Mouse (Mus musculus) mature B cell (primary cell): ENCODE data around the gene Fnbp1.

Experiments used
- in situ Hi-C: fragments of 300-500 bp; cut with MboI; formaldehyde crosslinking; loops from 2 replicates; pipeline ENCODE4 v1.14.3; 2019

Fnbp1 gene

DNA sequence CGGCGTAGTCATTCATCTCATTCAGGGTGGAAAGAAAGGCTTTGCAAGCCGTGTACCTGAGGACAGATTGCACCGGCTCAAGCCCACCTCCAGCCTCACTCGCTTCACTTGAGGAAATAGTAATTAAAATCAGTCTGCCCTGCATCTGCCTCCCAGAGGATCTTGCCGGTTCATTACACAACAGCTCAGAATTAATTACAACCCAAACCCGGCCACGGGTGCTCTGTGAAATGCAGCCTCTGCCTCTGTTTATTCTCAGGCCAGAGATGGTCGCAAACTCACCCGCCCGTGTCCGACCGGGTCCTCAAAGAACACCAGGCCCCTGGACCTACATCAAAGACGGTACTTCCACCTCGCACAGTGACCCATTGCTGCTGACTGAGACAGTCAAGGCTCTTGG, 45.7 kb downstream of the Fnbp1 start:
- in situ Hi-C loops = no loop called here

DNA sequence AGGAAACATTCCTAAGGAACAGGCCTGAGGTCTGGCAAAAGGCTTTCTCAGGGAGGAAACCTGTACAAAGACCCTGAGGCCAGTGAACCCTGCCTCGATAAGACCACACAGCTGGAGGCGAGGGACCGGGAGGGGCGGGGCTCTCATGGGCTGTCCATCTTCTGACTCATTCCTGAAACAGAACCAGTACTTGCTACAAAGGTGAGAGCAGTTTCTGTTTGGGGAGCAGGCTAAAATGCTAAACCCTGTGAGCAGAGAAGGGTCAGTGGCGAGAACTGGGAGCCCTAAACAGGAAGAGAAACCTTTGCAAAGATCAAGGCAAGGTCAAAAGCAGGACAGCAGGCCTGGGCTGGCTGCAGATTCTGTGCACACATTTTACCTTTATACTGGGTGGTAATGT, 47.2 kb downstream of the Fnbp1 start:
- in situ Hi-C loops = no loop called here

DNA sequence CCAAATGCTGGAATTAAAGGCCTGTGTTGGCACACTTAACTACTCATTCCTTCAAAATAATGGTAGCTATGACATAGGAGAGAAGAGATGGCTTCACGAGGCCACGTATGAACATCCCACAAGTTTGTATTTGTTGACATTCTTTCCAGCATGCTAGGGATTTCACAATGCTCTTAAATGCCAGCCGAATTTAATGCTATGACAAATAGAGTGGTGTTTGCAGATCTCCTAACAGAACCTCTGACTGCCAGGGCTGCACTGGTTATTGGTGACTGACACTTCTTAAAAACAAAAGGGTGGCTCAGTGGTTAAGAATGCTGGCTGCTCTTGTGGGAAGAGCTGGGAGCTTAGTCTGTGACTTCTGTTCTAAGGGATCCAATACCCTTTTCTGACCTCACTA, 48.9 kb downstream of the Fnbp1 start:
- in situ Hi-C loops = no loop called here

DNA sequence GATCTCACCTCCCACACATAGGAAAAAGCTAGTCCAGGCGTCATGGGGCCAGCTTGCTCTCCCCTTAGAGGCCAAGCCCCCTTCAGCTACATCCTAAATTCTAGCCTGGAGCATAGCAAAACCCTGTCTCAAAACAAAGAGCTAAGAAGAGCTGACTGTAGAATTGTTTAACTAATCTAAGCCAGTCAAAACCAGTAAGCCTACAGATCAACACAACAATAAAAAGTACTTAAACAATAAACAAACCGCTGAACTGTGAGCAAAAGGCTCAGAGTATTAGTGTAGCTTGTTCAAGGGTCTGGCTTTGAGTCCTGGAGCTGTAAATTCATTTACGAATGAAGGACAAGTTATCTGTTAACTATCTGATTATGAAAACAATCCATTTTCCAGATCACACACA, 50.6 kb downstream of the Fnbp1 start:
- in situ Hi-C loops = no loop called here

DNA sequence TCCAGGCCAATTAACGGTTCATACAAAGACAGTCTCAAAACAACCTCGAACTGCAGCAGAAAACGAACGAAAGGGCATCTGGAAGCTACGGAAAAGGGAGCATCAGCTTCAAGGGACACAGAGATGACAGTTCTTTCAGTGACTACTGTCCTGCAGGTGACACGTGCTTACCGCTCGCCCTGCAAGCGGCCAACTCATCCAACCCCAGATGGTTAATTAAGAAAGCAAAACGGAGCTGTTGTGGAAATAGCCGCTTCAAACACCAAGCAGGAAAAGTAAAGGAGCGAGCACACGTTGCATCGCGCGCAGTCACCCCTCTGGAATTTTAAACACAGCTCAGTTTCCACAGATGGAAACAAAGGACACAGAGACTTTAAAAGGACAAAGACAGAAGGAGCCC, 52.2 kb downstream of the Fnbp1 start:
- in situ Hi-C loops = no loop called here

DNA sequence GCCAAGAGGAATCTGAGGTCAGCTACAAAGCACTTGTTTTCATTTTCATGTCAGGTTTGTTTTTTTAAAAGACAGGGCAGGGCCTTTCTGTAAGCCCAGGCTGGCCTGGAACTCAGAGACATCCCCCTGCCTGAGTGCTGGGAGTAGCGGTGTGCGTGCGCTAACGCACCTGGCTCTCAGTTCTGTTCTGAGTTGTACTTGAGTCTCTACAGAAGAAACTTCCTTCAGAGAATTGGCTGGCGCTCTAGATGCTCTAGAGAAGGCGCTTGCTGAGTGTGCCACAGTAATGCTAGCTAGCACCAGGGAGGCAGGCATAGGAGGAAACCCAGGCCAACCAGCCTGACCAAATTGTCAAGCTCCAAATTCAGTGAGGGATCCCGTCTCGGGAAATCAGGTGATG, 52.9 kb downstream of the Fnbp1 start:
- in situ Hi-C loops = no loop called here

DNA sequence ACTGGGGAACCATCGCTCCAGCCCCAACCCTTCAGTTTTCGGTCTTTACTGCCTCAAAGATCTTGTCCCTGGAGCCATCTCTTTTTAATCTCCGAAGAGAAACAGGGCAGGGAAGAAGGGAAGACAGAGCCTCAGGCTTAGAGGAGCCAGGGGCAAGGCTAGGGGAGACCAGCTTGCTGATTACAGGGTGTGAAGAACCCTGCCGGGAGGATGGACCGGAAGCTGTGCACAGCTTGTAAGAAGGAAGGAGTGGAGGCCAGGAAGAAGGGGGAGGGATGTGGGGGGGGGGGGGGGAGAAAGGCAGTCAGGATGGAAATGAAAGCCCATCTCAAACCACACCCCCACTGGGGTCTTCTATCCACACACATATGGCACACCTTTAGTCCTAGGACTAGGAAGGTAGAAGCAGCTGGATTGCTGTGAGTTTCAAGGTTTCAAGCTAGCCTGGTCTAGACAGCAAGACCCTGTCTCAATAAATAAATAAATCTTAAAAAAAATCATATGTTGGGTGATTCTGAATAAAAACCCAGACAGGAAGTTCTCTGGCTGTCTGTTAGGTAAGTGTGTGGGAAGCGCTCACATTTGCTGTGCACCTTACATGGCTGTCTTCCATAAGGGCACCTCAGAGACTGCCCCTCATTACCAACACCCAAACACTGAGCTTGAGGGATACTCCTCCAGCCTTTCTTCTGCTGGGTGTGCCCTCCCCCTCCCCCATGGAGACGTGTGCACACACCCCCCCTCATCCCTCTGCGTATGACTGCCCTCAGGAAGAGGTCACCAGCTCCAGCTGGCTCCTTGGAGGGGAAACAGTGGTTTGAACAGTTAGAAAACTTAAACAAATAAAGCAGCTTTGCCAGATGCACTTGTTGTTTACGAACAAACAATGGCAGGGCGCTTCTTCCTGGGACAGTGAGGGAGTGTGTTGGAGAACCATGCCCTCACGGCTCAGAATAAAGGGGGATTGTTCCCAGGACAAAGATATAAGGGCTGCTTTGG, 53.8 kb downstream of the Fnbp1 start:
- in situ Hi-C loops = no loop called here

DNA sequence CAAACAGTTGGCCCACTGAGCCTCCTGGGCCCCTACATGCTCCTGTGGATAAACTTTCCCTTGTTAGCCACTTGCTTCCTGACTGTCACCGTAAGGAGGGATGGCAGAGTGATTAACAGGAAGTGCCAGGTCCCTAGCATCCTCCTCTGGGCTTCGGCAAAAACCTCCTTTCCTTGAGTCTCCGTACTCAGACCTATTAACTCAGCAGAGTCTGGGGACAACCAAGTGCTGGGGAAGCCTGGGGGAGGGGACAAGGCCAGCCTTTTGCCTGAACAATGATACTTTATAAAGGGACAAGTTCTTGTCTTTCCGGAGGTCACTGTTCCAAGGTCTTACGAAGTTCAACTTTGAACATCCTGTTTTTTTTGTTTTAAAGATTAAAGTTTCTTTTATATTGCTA, 54.7 kb downstream of the Fnbp1 start:
- in situ Hi-C loops = no loop called here

DNA sequence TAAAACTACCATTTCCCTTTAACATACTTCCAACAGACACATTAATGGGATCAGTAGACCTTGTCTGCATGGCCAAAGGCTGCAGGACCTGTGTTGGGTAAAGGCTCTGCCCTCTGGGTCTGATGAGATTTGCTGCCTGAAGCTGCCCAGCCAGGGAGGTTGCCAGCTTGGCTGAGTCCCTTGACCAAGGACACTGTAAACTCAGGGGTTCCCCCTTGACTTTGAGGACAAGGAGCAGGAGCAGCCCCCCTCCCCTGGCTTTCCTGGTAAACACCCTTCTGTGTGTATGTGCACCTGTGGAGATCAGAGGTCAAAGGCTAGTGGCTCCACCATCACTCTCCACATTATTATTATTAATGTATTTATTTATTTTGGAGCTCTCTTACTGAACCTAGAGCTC, 55.3 kb downstream of the Fnbp1 start:
- in situ Hi-C loops = no loop called here

DNA sequence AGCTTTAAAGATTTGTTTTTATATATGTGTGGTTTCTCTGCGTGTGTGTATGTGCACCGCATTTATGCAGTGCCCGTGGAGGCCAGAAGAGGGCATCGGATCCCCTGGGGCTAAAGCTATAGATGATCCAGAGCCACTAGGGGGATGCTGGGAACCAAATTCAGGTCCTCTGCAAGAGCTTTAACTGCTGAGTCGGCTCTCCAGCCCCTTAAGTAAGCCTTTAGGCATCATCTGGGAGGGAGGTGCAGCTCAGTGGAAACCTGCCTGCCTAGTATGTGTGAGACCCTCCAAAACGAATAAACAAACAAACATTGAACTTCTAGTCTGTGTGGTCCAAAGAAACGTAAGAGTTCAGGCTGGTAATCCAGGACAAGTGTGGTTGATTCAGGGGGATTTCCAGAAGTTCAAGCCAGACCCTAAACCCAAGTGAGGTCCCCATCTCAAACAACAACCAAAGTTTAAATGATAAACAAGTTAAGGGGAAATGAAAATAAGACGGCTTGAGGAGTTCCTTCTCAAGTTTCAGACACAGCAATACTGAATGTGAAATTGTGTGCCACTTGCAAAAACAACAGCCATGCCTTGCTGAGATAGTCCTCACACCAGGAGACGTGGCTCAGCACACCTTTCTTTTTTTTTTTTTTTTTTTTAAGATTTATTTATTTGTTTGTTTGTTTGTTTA, 57.5 kb downstream of the Fnbp1 start:
- in situ Hi-C loops = no loop called here

DNA sequence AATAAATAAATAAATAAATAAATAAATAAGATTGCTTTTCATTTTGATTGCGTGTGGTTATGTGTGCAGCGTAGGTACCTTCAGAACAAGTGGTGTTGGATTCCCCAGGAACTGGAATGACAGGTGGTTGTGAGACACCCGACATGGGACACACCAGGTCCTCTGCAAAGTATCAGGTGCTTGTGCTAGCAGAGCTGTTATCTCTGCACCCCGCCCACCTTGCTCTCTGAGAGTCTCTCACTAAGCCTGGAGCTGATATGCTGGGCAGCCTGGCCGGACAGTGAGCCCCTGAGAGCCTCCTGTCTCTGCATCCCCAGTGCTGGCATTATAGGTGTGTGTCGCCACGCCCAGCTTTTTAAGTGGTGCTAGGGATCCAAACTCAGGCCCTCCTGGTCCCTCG, 58.4 kb downstream of the Fnbp1 start:
- in situ Hi-C loops = no loop called here

DNA sequence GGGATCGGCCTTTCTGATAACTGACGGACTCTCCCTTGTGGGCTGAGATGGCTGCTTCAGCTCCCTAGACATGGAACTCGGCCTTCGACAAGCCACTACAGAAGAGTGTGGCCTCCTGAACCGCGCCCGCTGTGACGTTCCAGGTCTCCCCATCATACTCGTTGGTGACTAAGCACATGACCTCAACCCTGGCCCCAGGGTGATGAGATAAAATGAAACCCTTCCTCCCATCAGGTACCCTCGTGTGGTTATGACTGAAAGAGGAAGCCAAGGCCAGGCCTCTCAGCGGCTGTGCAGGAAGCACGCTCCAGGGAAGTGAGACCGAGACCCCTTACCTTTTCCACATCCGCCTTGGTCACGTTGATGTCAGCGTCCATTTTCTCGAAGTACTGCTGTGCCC, 59.2 kb downstream of the Fnbp1 start:
- in situ Hi-C loops = no loop called here

DNA sequence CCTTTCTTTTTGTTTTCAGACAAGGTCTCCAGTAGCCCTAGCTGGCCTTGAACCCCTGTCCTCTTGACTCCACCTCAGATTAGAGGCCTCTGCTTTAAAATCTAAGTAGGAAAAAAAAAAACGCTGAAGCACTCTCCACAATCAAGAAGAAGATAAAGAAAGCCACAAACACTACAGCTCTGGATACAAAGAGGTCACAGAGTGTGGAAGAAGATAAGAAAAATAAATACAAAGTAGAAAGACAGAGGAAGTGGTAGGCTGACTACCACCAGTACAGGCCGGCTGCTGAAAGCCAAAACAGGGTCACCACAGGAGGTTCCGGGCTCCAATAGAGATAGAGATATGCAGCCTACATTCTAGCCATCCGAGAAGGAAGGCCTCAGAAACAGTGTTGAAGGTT, 60.5 kb downstream of the Fnbp1 start:
- in situ Hi-C loops = no loop called here

DNA sequence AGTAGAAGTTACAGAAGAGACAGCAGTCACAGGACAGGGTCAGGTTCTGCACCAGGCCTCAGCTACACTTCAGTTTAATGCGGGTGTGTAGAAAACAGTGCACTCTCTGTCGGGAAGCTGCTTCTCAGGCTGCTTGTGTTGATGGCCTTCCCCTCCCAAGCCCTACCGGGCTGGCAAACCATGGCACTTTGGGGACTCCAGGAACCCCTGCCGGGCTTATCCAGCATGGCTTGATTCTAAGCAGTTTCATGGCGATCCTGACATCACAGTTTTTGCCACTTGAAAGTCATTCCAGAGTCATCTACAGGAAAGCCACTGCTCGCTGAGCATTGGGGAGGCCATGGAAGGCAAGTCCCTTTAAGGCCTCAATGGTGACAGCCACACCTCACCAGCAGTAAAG, 62.7 kb downstream of the Fnbp1 start:
- in situ Hi-C loops = no loop called here

DNA sequence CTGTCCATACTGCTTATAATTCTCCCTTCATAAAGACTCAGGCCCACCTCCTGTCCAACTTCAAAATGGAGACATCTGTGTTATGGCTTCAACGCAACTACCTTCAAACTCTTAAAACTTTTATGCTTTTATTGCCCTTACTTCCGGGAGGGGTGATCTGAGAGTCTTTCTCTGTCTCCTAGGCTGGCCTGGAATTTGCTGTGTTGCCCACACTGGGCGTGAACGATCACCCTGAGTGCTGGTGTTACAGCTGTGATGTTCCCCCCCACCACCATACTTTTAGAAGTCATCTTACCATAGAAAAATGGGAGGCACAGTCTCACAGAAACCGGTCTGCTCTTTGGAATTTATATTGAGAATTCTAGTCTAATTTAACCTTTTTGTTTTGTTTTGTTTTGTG, 64.2 kb downstream of the Fnbp1 start:
- in situ Hi-C loops = no loop called here

DNA sequence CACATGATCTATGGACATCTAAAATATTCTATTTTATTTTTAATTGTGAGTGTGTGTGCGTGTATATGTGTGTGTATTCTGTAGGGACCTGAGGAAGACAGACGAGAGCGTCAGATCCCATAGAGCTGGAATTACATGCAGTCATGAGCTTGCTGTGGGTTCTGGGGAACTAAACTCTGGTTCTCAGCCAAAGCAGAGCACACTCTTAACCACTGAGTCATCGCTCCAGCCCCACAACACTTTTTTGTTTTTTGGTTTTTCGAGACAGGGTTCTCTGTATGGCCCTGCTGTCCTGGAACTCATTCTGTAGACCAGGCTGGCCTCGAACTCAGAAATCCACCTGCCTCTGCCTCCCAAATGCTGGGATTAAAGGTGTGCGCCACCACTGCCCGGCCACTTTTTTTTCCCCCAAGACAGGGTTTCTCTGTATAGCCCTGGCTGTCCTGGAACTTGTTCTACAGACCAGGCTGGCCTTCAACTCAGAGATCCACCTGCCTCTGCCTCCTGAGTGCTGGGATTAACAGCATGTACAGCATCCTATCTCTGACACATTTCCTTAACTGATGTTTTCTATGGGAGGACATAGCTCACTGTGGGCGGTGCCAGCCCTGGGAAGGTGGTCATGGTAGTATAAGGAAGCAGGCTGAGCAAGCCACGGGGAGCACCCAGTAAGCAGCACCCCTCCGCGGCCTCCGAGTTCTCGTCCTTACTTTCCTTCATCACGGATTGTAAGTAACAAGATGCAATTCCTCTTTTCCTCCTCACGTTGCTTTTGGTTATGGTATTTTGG, 65.3 kb downstream of the Fnbp1 start:
- in situ Hi-C loops = no loop called here

DNA sequence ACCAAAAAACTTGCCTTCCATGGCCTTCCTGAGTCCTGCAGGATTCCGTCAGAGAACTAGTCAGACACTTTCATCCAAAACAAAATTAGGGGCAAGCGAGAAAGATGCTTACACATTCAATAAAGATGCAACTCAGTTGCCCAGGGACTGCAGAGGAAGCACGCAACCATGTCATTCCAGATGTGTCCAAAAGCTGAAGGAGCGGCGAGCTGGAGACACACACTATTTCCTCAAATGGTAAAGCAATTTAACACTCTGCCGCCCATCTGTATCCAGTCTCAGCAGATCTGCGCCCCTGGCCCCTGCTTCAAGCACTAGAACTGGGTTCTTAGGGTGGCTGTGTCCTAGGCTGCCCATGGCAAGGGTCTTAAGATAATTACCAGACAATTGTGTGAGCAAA, 66.0 kb downstream of the Fnbp1 start:
- in situ Hi-C loops = no loop called here

DNA sequence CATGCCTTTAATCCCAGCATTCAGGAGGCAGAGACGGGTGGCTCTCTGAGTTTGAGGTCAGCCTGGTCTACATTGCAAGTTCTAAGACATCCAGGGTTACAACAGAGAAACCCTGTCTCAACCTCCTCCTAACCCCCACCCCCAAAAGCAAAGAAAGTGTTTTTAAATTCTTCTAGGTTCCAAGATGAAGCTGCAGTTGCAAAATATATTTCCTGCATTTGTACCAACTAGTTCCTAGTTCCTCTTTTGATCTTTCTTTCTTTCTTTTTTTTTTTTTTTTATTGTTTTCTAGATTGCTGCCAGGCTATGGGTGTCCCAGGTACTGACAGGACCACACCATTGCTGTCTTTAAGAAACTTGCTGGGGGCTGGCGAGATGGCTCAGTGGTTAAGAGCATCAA, 66.6 kb downstream of the Fnbp1 start:
- in situ Hi-C loops = no loop called here

DNA sequence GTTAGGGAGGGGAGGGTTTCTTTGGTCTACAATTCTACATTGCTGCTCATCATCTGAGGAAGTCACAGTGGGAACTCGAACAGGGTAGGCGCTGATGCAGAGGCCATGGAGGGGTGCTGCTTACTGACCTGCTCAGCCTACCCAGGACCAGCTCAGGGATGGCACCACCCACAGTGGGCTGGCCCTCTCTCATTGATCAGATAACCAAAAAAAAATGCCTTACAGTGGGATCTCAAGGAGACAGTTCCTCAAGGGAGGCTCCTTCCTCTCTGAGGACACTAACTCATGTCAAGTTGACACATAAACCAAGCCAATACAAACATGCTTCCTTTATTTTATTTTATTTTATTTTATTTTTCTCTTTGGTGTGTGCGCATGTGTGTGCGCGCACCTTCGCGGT, 72.3 kb downstream of the Fnbp1 start:
- in situ Hi-C loops = no loop called here

DNA sequence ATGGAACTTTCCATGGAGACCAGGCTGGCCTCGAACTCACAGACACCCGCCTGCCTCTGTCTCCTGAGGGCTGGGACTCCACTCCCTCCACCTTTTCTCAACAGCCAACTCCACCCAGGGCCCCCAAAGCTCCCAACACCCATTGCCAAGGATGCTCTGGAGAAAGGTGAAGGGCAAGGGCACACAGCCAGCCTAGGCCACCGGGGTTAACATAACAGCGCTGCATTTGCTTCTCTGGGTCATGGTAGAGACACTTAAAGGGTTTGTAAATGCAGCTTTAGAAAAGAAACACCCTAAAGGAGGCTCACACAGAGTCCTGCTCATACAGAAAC, 72.7 kb downstream of the Fnbp1 start:
- in situ Hi-C loops = no loop called here

DNA sequence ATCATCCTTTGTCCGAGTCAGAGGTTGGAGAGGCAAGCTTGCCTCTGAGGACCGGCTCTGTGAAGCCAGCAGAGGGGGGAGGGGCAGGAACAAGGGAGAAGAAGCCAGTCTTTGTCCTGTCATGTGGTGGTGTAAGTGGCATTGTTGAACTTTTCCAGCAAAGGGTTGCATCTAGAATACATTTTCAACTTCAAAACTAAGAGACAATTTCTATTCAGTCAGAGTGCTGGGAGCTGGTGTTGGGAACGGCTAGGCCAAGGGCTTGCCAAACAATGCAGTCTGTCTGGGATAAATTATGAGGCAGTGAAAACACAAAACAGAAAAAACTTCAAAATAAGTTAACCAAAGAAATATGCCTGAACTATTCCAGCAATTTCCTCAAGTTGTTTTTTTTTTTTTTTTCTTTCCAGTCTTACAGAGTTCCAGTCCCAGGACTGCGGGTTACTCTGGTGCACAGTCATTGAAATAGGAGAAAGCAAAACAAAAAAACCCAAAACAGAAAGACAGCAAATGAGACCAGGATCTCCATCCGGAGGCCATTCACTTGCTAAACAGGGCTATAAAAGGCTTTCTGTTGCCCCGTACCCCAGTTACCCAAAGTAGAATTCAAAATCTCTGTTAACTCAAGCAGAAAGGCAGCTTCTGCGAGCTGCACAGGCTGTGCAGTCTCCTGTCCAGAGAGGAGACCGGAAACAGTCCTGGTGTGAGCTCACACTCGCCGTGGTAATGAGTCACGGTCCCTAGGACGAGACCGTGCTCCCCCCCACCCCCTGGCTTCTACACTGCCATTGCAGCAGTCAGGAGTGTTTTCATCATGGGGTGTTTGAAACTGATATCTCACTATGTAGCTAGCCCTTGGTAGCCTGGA, 73.3 kb downstream of the Fnbp1 start:
- in situ Hi-C loops = no loop called here
